Mouse (Mus musculus): ENCODE measurements around the gene Lmo4.

DNA sequence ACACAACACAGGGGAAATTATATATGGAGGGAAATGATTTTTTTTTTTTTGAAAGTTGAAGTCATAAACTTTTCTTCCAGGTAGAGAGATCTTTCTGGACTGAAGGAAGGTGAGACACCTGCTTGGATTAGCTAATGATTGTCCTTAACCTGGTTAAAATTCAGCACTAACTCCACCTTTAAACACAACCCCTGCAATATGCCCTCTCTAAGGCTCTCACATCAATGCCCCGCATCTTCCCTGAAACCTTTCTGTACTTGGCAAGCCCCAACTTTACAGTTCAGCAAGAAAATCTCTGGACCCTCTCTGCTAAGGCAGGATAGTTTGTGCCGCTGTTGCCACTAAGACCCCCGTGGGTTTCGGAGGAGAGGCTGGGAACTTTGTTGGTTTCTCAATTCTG is 20.1 kb downstream of the Lmo4 start:
- TF ChIP-seq HCFC1 (IDR thresholded peaks at IDR 0.05; ENCODE audit: low read depth, low read length) (no peak), CTCF (conservative IDR thresholded peaks at IDR 0.05 in 1 of 2, IDR thresholded peaks at IDR 0.05 in 1 of 2; ENCODE audit: low read depth in 2 of 2, low read length in 2 of 2) (no peak), JUN (IDR thresholded peaks at IDR 0.05; ENCODE audit: insufficient read depth, low read depth, low read length) (no peak), IRF4 (IDR thresholded peaks at IDR 0.05; ENCODE audit: low read depth, low read length) (no peak), MXI1 (IDR thresholded peaks at IDR 0.05; ENCODE audit: low read depth, low read length) (no peak), CHD1 (IDR thresholded peaks at IDR 0.05; ENCODE audit: low read depth, low read length) (no peak), MAX (IDR thresholded peaks at IDR 0.05; ENCODE audit: low read length) (no peak), BHLHE40 (IDR thresholded peaks at IDR 0.05; ENCODE audit: low read depth, low read length) (no peak), USF1 (IDR thresholded peaks at IDR 0.05; ENCODE audit: low read depth, low read length) (no peak), RCOR1 (conservative IDR thresholded peaks at IDR 0.05; ENCODE audit: low read depth, low read length) (no peak)

Measured in CH12.LX (cell line).